Mouse (Mus musculus) megakaryocyte, embryonic 14.5 days (primary cell): ENCODE measurements around the gene Ccser1.

Experiments
- FLI1 ChIP-seq: IDR thresholded peaks from 2 replicates; pipeline ENCODE4 v1.6.1; 2012; ENCODE audit warnings: low read length, inconsistent platforms, mixed read lengths
- GATA1 ChIP-seq: IDR thresholded peaks from 3 replicates; pipeline ENCODE4 v1.6.1; 2012; ENCODE audit warnings: mixed read lengths, low read length, inconsistent platforms, borderline replicate concordance

DNA sequence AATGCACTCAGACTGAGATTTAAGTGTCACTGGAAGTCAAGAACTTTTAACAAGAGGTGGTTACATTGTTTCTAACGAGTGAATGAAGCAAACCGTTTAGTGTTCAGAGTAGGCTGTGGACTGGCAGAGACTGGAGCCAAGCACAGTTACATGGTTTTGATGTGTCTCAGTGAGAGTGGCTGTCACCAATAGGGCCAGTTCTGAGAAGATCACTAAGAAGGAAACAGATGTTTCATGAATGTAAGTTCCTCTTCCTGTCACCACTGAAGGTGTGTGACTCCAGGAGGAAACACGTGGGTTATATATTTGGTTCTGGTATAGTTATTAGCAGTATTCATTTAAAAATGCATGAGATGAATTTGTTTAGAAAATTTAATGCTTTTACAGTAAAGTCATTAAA is 112.8 kb downstream of the Ccser1 start:
- TF ChIP-seq FLI1 (no peak), GATA1 (no peak)
